Mouse (Mus musculus) WW6 (cell line): ENCODE results near the gene Opn1sw.
"Not testable (repeated sequence)": the region's sequence is repeated elsewhere in the genome, so short reads cannot be mapped to it uniquely, and the experiment has no call there.

Experiments used
- DNase-seq: peaks from one replicate; pipeline ENCODE4 v3.0.0-alpha.2; 2013; ENCODE audit warnings: low read depth, low spot score

Gene Opn1sw

GRCm38 (mm10) chr6:29347189-29347588, 41.1 kb downstream of the Opn1sw start:
- no peak for DNase-seq

DNA sequence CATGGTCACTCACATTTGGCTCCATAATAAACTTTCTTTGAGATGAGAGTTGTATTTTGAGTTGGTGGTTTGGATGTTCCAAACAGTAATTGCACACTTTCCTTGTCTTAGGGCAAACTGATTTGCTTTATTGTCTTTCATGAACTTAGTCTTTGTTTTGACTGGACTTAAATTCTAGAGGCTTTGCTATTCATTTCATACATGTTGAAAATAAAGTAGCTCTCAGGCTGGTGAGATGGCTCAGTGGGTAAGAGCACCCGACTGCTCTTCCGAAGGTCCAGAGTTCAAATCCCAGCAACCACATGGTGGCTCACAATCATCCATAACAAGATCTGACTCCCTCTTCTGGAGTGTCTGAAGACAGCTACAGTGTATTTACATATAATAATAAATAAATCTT, 41.8 kb downstream of the Opn1sw start:
- not testable (repeated sequence) for DNase-seq

DNA sequence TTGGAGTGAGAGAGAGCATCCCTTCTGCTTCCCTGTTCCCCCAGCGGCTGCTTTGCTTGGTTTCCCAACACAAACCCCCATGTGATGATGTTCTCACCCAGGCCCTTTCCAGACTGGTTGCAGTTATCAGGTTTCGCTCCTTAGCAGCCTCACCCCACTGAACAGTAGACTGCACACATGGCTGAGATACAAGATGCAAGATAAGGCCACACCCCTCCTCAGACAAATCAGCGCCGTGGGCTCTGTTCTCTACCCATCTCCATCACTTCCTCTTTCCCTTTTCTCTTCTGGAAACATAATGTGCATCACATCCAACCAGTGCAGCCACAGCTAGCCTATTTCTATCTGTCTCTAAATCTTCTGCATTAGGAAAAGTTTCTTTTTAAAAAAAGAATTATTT, 58.8 kb downstream of the Opn1sw start:
- DNase-seq: no peak

- DNase-seq: no peak
These were observed 61.3 kb downstream of the Opn1sw start for GRCm38 (mm10) chr6:29326961-29327360.
